Mouse (Mus musculus) myocyte (in vitro differentiated cells): ENCODE measurements around the gene Synrg. TPM values are rescaled to one million over a fixed set of nuclear protein-coding genes. Genes with fewer than 3 reads are reported as not detected.

Experiments used
- H3K27me3 ChIP-seq: one replicate; pipeline ENCODE4 v1.6.1; 2011; ENCODE audit not compliant: control insufficient read depth, insufficient read depth, insufficient read length
- H3K36me3 ChIP-seq: one replicate; pipeline ENCODE4 v1.6.1; 2011; ENCODE audit not compliant: control insufficient read depth, insufficient read depth
- H3K4me2 ChIP-seq: one replicate; pipeline ENCODE4 v1.6.1; 2011; ENCODE audit warnings: low read depth, control low read depth
- H3K4me3 ChIP-seq: one replicate; pipeline ENCODE4 v1.5.1; 2011; ENCODE audit warnings: mild to moderate bottlenecking, control low read depth, moderate library complexity
- H3K79me2 ChIP-seq: one replicate; pipeline ENCODE4 v1.6.1; 2011; ENCODE audit not compliant: control insufficient read depth, insufficient read depth
- H3ac ChIP-seq: one replicate; pipeline ENCODE4 v1.6.1; 2011; ENCODE audit not compliant: control insufficient read depth, insufficient read length
- CEBPB ChIP-seq: IDR thresholded peaks from 2 replicates; pipeline ENCODE4 v1.6.1; 2011; ENCODE audit warnings: mild to moderate bottlenecking, moderate library complexity; ENCODE audit not compliant: poor library complexity, insufficient read depth, severe bottlenecking
- E2F4 ChIP-seq: IDR thresholded peaks from one replicate; pipeline ENCODE4 v1.6.1; 2011; ENCODE audit warnings: mild to moderate bottlenecking, control low read depth, moderate library complexity; ENCODE audit not compliant: insufficient read depth
- MAX ChIP-seq: IDR thresholded peaks from one replicate; pipeline ENCODE4 v1.6.1; 2011; ENCODE audit warnings: low read depth, mild to moderate bottlenecking, control low read depth
- MYOD1 ChIP-seq, 3 experiments: IDR thresholded peaks; one replicate each; pipeline ENCODE4 v1.6.1; 2011; ENCODE audit warnings: control low read depth in 2 of 3, low read depth in 2 of 3, mild to moderate bottlenecking in 2 of 3, moderate library complexity in 1 of 3; ENCODE audit not compliant: insufficient read length in 2 of 3, control insufficient read depth in 1 of 3
- MYOG ChIP-seq, 3 experiments: IDR thresholded peaks; one replicate each; pipeline ENCODE4 v1.6.1; 2011; ENCODE audit warnings: control low read depth in 2 of 3, low read depth in 2 of 3, mild to moderate bottlenecking in 2 of 3; ENCODE audit not compliant: insufficient read length in 2 of 3, control insufficient read depth in 1 of 3, insufficient read depth in 1 of 3
- POLR2A ChIP-seq: IDR thresholded peaks from one replicate; pipeline ENCODE4 v1.6.1; 2011; ENCODE audit warnings: low read depth, mild to moderate bottlenecking, control low read depth, moderate library complexity; ENCODE audit not compliant: insufficient read length
- POLR2AphosphoS2 ChIP-seq: IDR thresholded peaks from one replicate; pipeline ENCODE4 v1.6.1; 2011; ENCODE audit warnings: low read depth, control low read depth; ENCODE audit not compliant: insufficient read length
- REST ChIP-seq: IDR thresholded peaks from one replicate; pipeline ENCODE4 v1.6.1; 2011; ENCODE audit warnings: mild to moderate bottlenecking, control low read depth, moderate library complexity; ENCODE audit not compliant: insufficient read depth, insufficient read length
- SRF ChIP-seq: IDR thresholded peaks from one replicate; pipeline ENCODE4 v1.6.1; 2011; ENCODE audit warnings: low read depth; ENCODE audit not compliant: control insufficient read depth, insufficient read length
- TCF12 ChIP-seq: IDR thresholded peaks from one replicate; pipeline ENCODE4 v1.6.1; 2011; ENCODE audit warnings: mild to moderate bottlenecking, control low read depth; ENCODE audit not compliant: poor library complexity, insufficient read depth, severe bottlenecking
- TCF3 ChIP-seq: IDR thresholded peaks from one replicate; pipeline ENCODE4 v1.6.1; 2011; ENCODE audit warnings: low read depth, control low read depth; ENCODE audit not compliant: insufficient read length
- USF1 ChIP-seq: IDR thresholded peaks from one replicate; pipeline ENCODE4 v1.6.1; 2011; ENCODE audit warnings: low read depth, mild to moderate bottlenecking, control low read depth, moderate library complexity
- polyA plus RNA-seq: library from polyadenylated mRNA; unstranded; fragments of >200 nt; fragmentation: generic; extraction: Trizol; gene quantifications from one replicate; pipeline ENCODE4 v1.2.1, GENCODE M21; 2012; ENCODE audit warnings: missing spikeins

Gene Synrg
- polyA plus RNA-seq, 1 experiment: 10.6 TPM

DNA sequence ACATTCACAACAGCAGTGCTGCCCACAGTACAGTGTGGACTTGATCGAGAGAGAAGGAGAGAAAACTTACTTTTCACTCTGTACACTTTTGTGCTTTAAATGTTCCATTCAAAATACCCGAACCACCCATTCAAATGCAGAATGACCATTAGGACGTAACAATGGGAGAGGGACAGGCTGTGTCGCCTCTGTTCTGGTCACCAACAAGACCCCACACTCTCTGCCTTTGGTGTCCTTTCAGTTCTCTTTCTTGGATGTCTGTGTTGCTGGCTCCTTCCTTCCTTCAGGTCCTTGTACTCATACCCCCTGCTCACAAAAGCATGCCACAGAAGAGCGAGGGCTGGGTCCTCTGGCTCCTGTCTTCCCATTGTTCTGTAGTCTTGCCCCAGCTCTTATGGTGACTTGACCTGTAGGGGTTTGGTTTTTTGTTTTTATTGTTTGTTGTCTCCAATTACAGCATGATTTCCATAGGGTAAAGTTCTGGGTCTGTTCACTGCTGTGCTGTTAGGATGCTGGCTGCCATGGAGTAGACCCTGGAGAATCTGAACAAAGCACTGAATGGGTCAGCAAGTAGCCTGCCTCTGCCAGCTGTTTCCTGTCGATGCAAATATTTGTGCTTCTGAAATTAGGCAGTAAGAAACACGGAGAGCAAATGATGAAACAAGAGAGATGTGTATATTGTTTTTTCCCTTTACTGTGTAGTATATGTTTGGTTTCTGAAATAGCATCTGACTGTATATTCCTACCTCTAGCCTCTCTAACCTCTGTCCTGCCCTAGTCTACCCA lies 10.5 kb downstream of the Synrg start:
- H3K4me2 ChIP-seq: no peak overlapping the region
- H3K4me3 ChIP-seq: no peak overlapping the region
- H3K27me3 ChIP-seq: no peaks in the 10 kb centered on the region
- peaks cover 20% of the 10 kb centered on the region for H3K36me3 ChIP-seq
- H3ac ChIP-seq: no peak overlapping the region
- no peak for TF ChIP-seq MAX
- no peak for TF ChIP-seq E2F4
- TF ChIP-seq MYOG (IDR thresholded peaks at IDR 0.05; ENCODE audit: control insufficient read depth in 1 of 3, insufficient read depth in 1 of 3, insufficient read length in 2 of 3, low read depth in 2 of 3): no peak
- TF ChIP-seq CEBPB: no peak
- TF ChIP-seq MYOD1 (IDR thresholded peaks at IDR 0.05; ENCODE audit: control insufficient read depth in 1 of 3, insufficient read length in 2 of 3, low read depth in 2 of 3): no peak
- TF ChIP-seq SRF: no peak
- no peak for TF ChIP-seq TCF12
- TF ChIP-seq TCF3: no peak
- TF ChIP-seq POLR2AphosphoS2: no peak
- no peak for TF ChIP-seq POLR2A
- no peak for TF ChIP-seq USF1
- TF ChIP-seq REST: no peak
- no peaks in the 10 kb centered on the region for H3K79me2 ChIP-seq

DNA sequence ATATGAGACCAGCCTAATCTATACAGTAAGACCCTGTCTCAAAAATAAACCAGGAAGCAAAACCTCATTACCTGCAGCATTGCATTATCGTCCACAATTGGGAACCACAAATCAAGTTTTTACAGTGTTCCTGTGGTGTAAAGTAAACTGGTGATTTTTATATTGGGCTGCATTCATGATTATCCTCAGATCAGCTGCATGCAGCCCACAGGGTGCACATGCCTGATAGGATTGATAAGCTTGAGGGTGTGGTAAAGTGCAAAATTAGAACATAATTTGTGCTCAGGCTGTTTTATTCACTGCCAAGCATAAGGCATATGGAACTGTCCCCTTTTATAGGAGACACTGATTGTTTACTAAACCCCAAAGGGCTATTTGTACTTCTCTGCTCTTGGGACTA lies 11.3 kb downstream of the Synrg start:
- Histone ChIP-seq H3ac (no peak overlapping the region), H3K79me2 (no peaks in the 10 kb centered on the region), H3K4me2 (no peak overlapping the region), H3K4me3 (no peak overlapping the region), H3K36me3 (peaks cover 23% of the 10 kb centered on the region), H3K27me3 (no peaks in the 10 kb centered on the region)
- no peak for TF ChIP-seq E2F4
- no peak for TF ChIP-seq MYOD1 (IDR thresholded peaks at IDR 0.05; ENCODE audit: control insufficient read depth in 1 of 3, insufficient read length in 2 of 3, low read depth in 2 of 3)
- TF ChIP-seq TCF3: no peak
- TF ChIP-seq REST: no peak
- no peak for TF ChIP-seq POLR2A
- TF ChIP-seq CEBPB: no peak
- TF ChIP-seq TCF12: no peak
- TF ChIP-seq MAX: no peak
- no peak for TF ChIP-seq MYOG (IDR thresholded peaks at IDR 0.05; ENCODE audit: control insufficient read depth in 1 of 3, insufficient read depth in 1 of 3, insufficient read length in 2 of 3, low read depth in 2 of 3)
- no peak for TF ChIP-seq SRF

DNA sequence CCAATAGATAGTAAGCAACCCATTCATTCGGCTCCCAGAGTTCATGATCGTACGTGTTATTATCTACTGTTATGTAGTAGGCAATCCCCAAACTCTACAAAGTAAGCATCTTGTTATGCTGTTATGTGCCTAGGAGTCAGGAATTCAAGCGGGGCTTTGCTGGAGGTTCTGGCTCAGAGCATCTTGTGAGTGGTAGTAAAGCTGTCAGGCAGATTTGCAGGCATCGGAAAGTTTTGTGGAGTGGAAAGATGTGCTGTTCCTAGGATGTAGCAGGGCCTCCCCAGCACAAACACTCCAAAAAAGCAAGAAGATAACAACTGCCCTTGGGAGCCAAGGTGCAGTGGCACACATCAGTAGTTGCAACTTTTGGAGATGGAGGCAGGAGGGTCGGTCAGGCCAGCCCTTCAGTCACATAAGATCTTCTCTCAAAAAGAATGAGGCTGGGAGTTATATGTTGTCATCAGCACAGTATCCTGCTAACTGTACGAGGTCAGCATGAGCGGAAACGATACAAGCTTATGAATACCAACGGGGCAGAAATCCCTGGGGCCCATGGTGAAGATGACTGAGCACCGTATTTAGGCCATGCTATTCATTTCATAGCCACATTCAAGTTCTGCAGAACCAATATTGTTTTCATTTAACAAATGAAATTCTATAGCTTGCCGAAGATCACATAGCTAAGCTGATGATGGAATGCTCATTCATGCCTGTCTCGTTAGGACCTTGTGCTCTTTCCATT lies 12.2 kb downstream of the Synrg start:
- H3K79me2 ChIP-seq: no peaks in the 10 kb centered on the region
- H3K4me2 ChIP-seq: no peak overlapping the region
- TF ChIP-seq SRF: no peak
- no peak for TF ChIP-seq MYOD1 (IDR thresholded peaks at IDR 0.05; ENCODE audit: control insufficient read depth in 1 of 3, insufficient read length in 2 of 3, low read depth in 2 of 3)
- no peak for TF ChIP-seq POLR2AphosphoS2
- TF ChIP-seq CEBPB: no peak
- no peak for TF ChIP-seq REST
- TF ChIP-seq TCF12: no peak
- TF ChIP-seq TCF3: no peak
- no peak for TF ChIP-seq MAX
- no peak for TF ChIP-seq POLR2A
- no peak for TF ChIP-seq E2F4
- TF ChIP-seq MYOG (IDR thresholded peaks at IDR 0.05; ENCODE audit: control insufficient read depth in 1 of 3, insufficient read depth in 1 of 3, insufficient read length in 2 of 3, low read depth in 2 of 3): no peak
- no peak for TF ChIP-seq USF1
- H3K27me3 ChIP-seq: no peaks in the 10 kb centered on the region
- H3ac ChIP-seq: no peak overlapping the region
- H3K36me3 ChIP-seq: peaks cover 27% of the 10 kb centered on the region
- no peak overlapping the region for H3K4me3 ChIP-seq

DNA sequence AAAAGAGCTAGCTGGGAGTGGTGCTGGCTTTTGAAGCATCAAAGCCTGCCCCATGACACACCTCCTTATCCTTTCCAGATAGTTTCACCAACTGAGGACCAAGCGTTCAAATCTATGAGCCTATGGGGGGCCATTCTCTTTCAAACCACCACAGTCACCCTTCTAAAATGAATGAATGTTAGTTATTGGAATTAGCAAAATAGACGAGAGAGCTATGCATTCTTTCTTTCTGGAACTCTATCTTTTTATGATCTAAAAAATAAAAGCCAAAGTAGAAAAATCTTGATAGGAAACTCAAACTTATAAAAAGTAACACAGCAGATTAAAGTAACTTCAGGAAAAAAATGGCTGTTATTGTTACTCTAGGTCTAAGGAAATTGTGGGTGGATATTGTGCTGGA lies 13.6 kb downstream of the Synrg start:
- no peaks in the 10 kb centered on the region for H3K27me3 ChIP-seq
- H3K4me2 ChIP-seq: no peak overlapping the region
- H3K79me2 ChIP-seq: no peaks in the 10 kb centered on the region
- no peak for TF ChIP-seq REST
- no peak for TF ChIP-seq MYOG (IDR thresholded peaks at IDR 0.05; ENCODE audit: control insufficient read depth in 1 of 3, insufficient read depth in 1 of 3, insufficient read length in 2 of 3, low read depth in 2 of 3)
- TF ChIP-seq TCF12: no peak
- TF ChIP-seq SRF: no peak
- no peak for TF ChIP-seq E2F4
- no peak for TF ChIP-seq USF1
- no peak for TF ChIP-seq CEBPB
- no peak for TF ChIP-seq MYOD1 (IDR thresholded peaks at IDR 0.05; ENCODE audit: control insufficient read depth in 1 of 3, insufficient read length in 2 of 3, low read depth in 2 of 3)
- no peak for TF ChIP-seq POLR2AphosphoS2
- no peak for TF ChIP-seq POLR2A
- no peak for TF ChIP-seq MAX
- TF ChIP-seq TCF3: no peak
- no peak overlapping the region for H3ac ChIP-seq
- H3K4me3 ChIP-seq: no peak overlapping the region
- H3K36me3 ChIP-seq: peaks cover 36% of the 10 kb centered on the region
